Mouse (Mus musculus): ENCODE results near the gene Il13. TPM values are rescaled to one million over a fixed set of nuclear protein-coding genes. Genes with fewer than 3 reads are reported as not detected.
A peak's percentile ranks its signal among the peaks of the same experiment; 100 is the strongest.

The Il13 gene
- polyA plus RNA-seq, 1 experiment from 2014 or later, result not detected

DNA sequence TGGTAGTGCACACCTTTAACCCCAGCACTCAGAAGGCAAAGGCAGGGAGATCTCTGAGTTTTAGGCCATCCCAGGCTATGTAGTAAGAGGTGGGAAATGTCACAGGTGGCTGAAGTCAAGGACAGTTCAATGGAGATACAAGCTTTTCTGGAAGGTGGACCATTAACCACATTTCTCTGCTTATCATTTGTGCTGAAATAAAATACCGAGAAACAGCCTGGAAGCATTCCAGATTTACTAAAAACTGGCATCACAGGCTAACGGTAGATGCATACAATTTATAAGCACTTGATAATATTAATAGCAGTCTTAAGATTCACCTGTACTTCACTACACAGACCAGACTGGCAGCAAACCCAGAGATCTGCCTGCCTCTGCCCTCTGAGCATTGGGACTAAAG, 17.9 kb upstream of the Il13 start:
- Histone ChIP-seq H3K4me1 (replicated peaks) (no peaks in the 10 kb centered on the region), H3K27me3 (replicated peaks) (no peaks in the 10 kb centered on the region), H3K9ac (no peak overlapping the region), H3K4me3 (replicated peaks) (no peak overlapping the region), H3K4me2 (replicated peaks) (no peak overlapping the region), H3K36me3 (peaks cover 10% of the 10 kb centered on the region; the same call in 1 of the 2 replicates), H3K27ac (no peak overlapping the region), H3K9me3 (no peaks in the 10 kb centered on the region)
- no peak for ATAC-seq
- WGBS, result 88% methylated on average over 2 of the region's 2 CpGs

DNA sequence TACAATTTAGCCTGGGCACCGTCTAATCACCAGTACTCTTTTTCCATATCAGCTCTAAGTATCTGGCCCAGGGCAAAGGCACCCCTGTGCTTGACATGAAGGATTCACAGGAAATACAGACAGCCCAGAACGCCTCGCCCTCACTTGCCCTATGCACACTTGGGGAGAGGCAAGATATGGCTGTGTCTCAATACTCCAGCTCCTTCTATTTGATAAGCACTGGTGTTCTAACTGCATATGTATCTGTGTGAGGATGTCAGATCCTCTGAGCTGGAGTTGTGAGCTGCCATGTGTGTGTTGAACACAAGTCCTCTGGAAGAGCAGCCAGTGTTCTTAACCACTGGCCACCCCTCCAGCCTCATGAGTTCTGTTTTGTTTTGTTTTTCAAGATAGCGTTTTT, 16.9 kb upstream of the Il13 start:
- no peak overlapping the region for H3K9ac ChIP-seq
- H3K36me3 ChIP-seq, result peaks cover 10% of the 10 kb centered on the region; the same call in 1 of the 2 replicates
- no peaks in the 10 kb centered on the region for H3K27me3 ChIP-seq (replicated peaks)
- no peak for ATAC-seq
- no peaks in the 10 kb centered on the region for H3K9me3 ChIP-seq
- H3K27ac ChIP-seq, result no peak overlapping the region
- H3K4me3 ChIP-seq (replicated peaks), result no peak overlapping the region
- H3K4me2 ChIP-seq (replicated peaks), result no peak overlapping the region
- no peaks in the 10 kb centered on the region for H3K4me1 ChIP-seq (replicated peaks)
- 82% methylated on average over 4 of the region's 4 CpGs for WGBS

DNA sequence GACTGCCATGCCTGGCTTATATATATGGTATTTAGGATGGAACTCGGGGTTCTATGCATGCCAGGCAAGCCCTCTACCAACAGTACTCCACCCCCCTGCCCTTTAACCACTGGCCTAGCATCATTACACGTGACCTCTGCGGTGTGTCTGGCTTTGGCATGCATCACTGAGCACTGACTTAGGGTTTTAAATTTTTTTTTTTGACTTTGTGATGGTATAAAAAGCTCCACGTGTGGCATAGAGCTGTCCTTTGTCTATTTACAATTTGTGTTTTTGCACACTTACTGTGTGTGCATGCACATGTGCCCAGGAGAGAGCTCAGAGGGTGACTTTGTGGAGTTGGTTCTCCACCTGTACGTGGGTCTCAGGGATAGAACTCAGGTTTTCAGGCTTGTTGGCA, 9.5 kb upstream of the Il13 start:
- no peaks in the 10 kb centered on the region for H3K27me3 ChIP-seq (replicated peaks)
- H3K4me3 ChIP-seq (replicated peaks), result no peak overlapping the region
- H3K4me1 ChIP-seq (replicated peaks), result no peaks in the 10 kb centered on the region
- H3K27ac ChIP-seq, result no peak overlapping the region
- no peak overlapping the region for H3K4me2 ChIP-seq (replicated peaks)
- ATAC-seq, result no peak
- no peaks in the 10 kb centered on the region for H3K36me3 ChIP-seq
- H3K9ac ChIP-seq, result no peak overlapping the region
- no peaks in the 10 kb centered on the region for H3K9me3 ChIP-seq
- WGBS, result 83% methylated on average over 5 of the region's 5 CpGs

DNA sequence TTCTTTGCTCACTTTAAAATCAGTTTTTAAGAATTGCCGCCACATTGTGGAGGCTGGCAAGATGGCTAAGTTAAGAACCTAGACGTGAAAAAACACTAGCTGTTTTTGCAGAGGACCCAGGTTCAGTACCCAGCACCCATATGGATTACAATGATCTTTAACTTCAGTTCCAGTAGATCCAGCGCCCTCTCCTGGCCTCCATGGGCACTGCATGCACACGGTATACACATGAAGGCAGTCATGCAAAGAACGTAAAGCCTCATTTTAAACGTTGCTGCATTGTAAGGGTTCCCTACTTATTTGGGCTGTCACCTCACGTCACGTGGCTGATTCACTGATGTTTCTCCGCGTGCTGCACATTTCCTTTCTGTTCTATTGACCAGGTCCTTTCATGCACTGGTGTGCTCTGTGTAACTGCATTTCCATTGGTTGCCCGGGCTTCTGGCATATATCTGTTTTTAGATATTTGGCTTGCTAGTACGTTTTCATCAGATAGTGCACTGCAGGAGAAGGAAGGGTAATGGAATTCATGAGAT, 8.3 kb upstream of the Il13 start:
- Histone ChIP-seq H3K9me3 (no peaks in the 10 kb centered on the region), H3K27me3 (replicated peaks) (no peaks in the 10 kb centered on the region), H3K4me1 (replicated peaks) (no peaks in the 10 kb centered on the region), H3K27ac (no peak overlapping the region), H3K4me3 (replicated peaks) (no peak overlapping the region), H3K4me2 (replicated peaks) (no peak overlapping the region), H3K9ac (no peak overlapping the region), H3K36me3 (no peaks in the 10 kb centered on the region)
- no peak for ATAC-seq
- 71% methylated on average over 12 of the region's 12 CpGs for WGBS

DNA sequence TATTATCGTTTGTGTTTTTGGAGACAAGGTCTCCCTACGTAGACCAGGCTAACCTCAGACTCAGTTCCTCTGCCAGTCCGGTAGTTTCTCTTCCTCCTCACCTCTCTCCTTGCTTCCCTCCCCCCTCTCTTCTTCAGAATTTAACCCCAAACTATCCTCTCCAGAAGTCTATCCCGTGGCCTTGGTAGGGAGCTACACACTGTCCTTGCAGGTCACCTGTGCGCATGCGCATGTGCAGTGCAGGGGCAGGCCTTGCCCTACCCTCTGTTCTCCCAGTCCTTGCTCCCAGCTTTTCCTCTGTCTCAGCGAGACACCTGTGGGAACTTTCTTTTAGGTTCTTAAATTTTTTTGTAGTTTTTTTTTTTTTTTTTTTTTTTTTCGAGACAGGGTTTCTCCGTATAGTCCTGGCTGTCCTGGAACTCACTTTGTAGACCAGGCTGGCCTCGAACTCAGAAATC, 3.3 kb upstream of the Il13 start:
- H3K27me3 ChIP-seq (replicated peaks), result peaks cover 20% of the 10 kb centered on the region
- H3K4me3 ChIP-seq (replicated peaks), result no peak overlapping the region
- H3K9me3 ChIP-seq, result no peaks in the 10 kb centered on the region
- ATAC-seq, result no peak
- no peak overlapping the region for H3K4me2 ChIP-seq (replicated peaks)
- H3K27ac ChIP-seq, result no peak overlapping the region
- WGBS, result 77% methylated on average over 10 of the region's 10 CpGs
- H3K36me3 ChIP-seq, result no peaks in the 10 kb centered on the region
- H3K4me1 ChIP-seq (replicated peaks), result peaks cover 7% of the 10 kb centered on the region
- no peak overlapping the region for H3K9ac ChIP-seq

DNA sequence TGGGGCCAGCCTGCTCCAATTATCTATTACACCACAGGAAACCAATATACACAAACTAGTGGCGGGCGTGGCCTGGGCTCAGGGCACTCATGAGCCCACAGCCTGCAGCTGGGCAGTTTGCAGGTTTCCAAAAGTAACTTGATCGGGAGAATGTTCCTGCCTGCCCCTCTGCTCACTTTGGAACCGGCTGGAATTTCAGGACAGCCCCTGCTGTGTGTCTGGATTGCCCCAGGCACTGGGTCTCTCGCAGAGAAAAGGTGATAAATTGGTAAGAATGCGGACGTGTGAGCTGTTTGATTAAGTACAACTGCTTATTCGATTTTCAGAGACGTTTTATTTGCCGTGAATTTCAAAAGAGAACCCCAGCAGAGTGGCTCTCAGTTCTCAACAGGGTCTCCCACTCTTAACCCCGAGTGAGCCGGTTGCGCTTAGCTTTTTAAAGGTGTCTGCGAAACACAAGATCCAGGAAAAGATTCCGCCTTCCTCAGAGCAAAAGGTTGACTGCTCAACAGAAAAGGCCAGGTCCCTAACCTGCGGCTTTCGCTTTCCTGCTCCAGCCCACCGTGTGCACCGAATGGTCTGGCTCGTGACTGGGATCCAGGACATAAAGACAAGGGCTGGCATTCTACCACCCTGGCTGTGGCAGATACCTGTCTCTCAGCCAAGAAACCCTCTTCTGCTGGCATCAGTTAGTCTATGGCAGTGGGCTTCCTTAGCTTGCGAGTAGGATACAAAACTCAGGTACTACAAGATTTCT, 2.7 kb upstream of the Il13 start:
- H3K4me1 ChIP-seq (replicated peaks), result peaks cover 7% of the 10 kb centered on the region
- ATAC-seq, result no peak
- WGBS, result 24% methylated on average over 21 of the region's 21 CpGs
- no peaks in the 10 kb centered on the region for H3K36me3 ChIP-seq
- no peak overlapping the region for H3K4me2 ChIP-seq (replicated peaks)
- no peak overlapping the region for H3K4me3 ChIP-seq (replicated peaks)
- no peak overlapping the region for H3K9ac ChIP-seq
- H3K27ac ChIP-seq, result no peak overlapping the region
- no peaks in the 10 kb centered on the region for H3K9me3 ChIP-seq
- peaks cover 20% of the 10 kb centered on the region for H3K27me3 ChIP-seq (replicated peaks)

DNA sequence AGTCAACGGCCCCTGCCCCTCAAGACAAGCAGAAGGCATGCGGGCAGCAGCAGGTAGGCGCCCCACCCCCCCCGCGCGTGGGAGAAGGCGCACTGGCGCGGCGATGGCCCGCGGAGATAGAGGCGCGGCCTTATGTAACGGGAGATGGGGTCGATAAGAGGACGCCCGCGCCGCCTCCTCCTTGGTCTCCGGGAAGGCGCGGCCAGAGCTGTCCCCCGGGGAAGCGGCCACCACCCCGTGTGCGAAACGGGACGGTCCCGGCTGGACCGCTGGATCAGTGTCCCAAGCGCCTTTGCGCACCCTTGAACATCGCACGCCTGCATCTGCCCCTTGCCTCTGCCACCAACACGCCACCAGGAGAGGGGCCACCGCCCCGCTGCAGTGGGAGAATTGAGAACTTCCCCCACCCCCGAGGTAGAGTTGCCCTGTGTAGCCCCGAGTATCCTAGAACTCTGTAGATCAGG, 1.7 kb upstream of the Il13 start:
- H3K4me2 ChIP-seq (replicated peaks), result peak overlapping the region; percentile 83
- no peak overlapping the region for H3K27ac ChIP-seq
- H3K36me3 ChIP-seq, result no peaks in the 10 kb centered on the region
- peak overlapping the region; percentile 32; the same call in 1 of the 2 replicates for H3K9ac ChIP-seq
- peaks cover 7% of the 10 kb centered on the region for H3K4me1 ChIP-seq (replicated peaks)
- H3K4me3 ChIP-seq (replicated peaks), result peak overlapping the region; percentile 33
- WGBS, result under 1% methylated on average over 40 of the region's 40 CpGs
- H3K9me3 ChIP-seq, result no peaks in the 10 kb centered on the region
- H3K27me3 ChIP-seq (replicated peaks), result peaks cover 20% of the 10 kb centered on the region
- no peak for ATAC-seq

DNA sequence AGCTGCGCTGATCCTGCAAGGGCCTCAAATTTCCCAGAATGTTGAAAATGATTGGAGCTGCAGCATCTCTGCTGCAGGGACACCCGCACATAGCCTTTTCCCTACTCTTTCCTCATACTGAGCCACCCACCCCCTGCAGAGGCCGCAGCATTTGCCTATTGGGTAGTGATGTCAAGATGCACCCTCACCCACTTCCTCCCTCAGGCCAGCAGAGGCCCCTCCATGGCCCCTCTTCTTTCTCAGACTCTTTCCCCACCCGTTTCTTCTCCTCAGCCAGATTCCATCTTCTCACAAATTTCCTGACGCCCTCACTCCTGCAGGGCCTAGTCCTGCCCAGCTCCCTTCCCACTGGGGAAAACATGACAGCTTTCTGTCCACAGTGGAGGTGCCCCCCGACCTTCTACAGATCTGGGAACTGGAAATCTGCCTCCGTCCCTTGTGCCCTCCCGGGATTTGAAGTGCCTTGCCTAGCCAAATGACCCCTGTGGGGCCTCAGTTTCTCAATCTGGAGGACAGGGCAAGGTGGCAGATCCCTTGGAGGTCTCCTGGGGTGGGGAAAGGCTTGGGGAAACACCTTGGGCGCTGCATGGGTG, 1.2 kb upstream of the Il13 start:
- 45% methylated on average over 9 of the region's 9 CpGs for WGBS
- Histone ChIP-seq H3K36me3 (no peaks in the 10 kb centered on the region), H3K4me1 (replicated peaks) (peaks cover 7% of the 10 kb centered on the region), H3K4me2 (replicated peaks) (peak overlapping the region; percentile 83), H3K9ac (peak overlapping the region; percentile 32; the same call in 1 of the 2 replicates), H3K9me3 (no peaks in the 10 kb centered on the region), H3K4me3 (replicated peaks) (peak overlapping the region; percentile 33), H3K27me3 (replicated peaks) (peaks cover 20% of the 10 kb centered on the region), H3K27ac (no peak overlapping the region)
- no peak for ATAC-seq

DNA sequence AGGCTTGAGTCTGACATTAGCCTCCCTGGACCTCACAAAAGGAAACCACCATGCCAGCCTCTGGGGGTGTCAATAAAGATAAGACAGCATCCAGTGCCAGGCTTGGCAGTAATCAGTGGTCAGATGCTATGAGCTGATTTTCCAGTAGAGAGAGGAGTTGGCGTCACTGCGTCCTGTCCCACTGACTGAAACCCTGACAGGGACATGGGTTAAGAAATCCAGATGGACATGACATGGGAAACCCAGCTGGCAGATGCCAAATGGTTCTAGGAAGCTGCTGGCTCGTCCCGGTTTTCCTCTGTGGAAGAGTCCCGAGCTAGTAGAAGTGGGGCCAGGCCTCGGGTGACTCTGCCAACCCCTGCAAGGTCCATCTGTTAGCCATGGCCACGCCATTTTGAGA, 858 bp downstream of the Il13 start:
- no peak overlapping the region for H3K9ac ChIP-seq
- no peak overlapping the region for H3K27ac ChIP-seq
- H3K4me3 ChIP-seq (replicated peaks), result no peak overlapping the region
- peaks cover 20% of the 10 kb centered on the region for H3K27me3 ChIP-seq (replicated peaks)
- WGBS, result 86% methylated on average over 7 of the region's 7 CpGs
- H3K36me3 ChIP-seq, result no peaks in the 10 kb centered on the region
- H3K4me2 ChIP-seq (replicated peaks), result no peak overlapping the region
- no peak for ATAC-seq
- H3K9me3 ChIP-seq, result no peaks in the 10 kb centered on the region
- H3K4me1 ChIP-seq (replicated peaks), result peaks cover 7% of the 10 kb centered on the region

DNA sequence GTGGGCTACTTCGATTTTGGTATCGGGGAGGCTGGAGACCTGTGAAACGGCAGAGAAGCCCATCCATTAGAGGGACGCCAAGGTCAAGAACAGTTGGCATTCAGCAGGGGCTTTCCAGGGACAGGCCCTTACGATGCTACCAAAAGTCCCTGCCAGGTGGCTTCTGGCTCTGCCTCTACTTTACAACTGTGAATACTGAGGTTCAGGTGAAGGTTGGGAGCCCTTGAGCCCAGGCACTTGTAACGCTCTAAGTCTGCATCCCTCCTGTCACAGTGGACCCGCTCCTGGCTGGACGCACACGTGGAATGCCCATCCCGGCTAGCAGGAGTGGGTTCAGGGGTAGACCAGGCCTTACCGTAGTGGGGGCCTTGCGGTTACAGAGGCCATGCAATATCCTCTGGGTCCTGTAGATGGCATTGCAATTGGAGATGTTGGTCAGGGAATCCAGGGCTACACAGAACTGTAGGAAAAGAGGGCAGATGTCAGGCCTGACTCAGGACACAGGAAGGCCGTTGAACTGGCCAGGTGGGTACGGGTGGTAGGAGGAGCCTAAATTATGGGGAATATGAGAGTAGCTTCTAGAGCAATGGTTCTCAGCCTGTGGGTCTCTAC, 2.3 kb downstream of the Il13 start:
- H3K36me3 ChIP-seq, result no peaks in the 10 kb centered on the region
- 74% methylated on average over 14 of the region's 14 CpGs for WGBS
- no peak for ATAC-seq
- no peak overlapping the region for H3K4me3 ChIP-seq (replicated peaks)
- peaks cover 7% of the 10 kb centered on the region for H3K4me1 ChIP-seq (replicated peaks)
- H3K27me3 ChIP-seq (replicated peaks), result peaks cover 17% of the 10 kb centered on the region
- H3K4me2 ChIP-seq (replicated peaks), result no peak overlapping the region
- H3K9ac ChIP-seq, result no peak overlapping the region
- no peaks in the 10 kb centered on the region for H3K9me3 ChIP-seq
- no peak overlapping the region for H3K27ac ChIP-seq

DNA sequence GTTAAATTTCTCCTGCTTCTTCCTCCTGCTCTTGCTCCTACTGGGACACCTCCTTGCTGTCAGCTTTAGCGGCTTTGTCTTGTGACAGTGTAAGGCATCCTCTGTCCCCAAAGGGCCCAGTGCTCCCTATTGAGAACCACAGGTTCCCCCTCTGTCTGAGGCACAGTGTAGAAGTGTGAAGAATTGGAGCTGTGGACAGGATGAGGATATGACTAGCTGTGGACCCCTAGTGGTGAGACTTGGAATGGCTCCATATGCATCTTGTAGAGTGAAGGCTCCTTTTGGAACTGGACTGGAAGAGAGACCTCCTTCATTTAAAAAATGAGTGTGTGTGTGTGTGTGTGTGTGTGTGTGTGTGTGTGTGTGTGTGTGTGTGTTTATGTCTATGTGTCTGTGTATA, 6.6 kb downstream of the Il13 start:
- no peaks in the 10 kb centered on the region for H3K9me3 ChIP-seq
- H3K36me3 ChIP-seq, result no peaks in the 10 kb centered on the region
- H3K9ac ChIP-seq, result no peak overlapping the region
- peak; percentile 51; the same call in 1 of the 2 replicates for ATAC-seq
- no peaks in the 10 kb centered on the region for H3K4me1 ChIP-seq (replicated peaks)
- no peak overlapping the region for H3K4me3 ChIP-seq (replicated peaks)
- no peak overlapping the region for H3K27ac ChIP-seq
- WGBS, result 31% methylated on average over 1 of the region's 1 CpGs
- H3K27me3 ChIP-seq (replicated peaks), result no peaks in the 10 kb centered on the region
- no peak overlapping the region for H3K4me2 ChIP-seq (replicated peaks)

DNA sequence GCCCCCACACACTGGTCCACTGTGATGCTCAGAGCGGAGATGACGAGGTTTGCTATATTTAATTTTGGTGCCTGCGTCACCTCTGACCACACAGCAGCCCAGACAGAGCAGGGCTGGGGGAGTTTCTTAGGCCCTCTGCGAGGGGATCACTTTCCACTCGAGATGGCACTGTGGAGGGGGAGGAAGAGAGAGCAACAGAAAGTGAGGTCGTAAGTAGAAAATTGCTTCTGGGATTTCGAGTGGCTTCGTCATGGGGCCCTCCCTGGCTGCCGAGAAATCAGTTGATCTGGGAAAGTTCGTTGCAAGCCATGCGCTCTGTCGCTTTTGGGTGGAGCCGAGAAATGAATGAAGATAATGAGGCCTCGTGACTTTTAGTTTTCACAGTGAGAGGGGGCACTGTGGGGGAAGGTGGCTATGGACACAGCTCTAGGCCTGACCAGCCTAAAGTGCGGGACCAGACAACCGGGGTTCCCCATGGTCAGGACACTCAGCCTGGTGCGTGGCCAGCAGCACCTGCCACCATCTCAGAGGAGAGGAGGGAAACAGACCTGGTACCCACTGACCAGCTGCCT, 7.6 kb downstream of the Il13 start:
- Histone ChIP-seq H3K4me2 (replicated peaks) (no peak overlapping the region), H3K9ac (no peak overlapping the region), H3K9me3 (no peaks in the 10 kb centered on the region), H3K4me1 (replicated peaks) (no peaks in the 10 kb centered on the region), H3K4me3 (replicated peaks) (no peak overlapping the region), H3K27me3 (replicated peaks) (no peaks in the 10 kb centered on the region), H3K27ac (no peak overlapping the region), H3K36me3 (no peaks in the 10 kb centered on the region)
- ATAC-seq, result no peak
- WGBS, result 64% methylated on average over 17 of the region's 17 CpGs
